In the genomic region with DNA sequence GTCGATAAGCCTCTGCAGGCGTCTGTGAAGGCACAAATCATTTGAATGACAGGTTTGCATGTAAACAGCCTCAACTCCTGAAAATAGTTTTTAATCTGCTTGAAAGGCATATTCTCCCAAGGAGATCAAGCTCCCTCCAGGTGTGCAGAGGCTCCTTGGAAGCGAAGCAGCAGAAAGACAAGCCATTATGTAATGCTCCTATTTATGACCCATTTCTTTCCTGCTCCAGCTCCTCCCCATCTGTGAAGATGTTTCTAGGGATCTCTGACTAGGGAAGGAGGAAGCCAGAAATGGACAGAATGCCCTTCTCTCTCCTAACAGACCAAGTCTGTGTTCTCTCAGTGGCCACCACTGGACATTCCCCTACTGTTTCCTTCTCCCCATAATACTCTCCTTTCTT, we compare ENCODE assay signal across 24 mouse cellular contexts. TPM values are rescaled to one million over a fixed set of nuclear protein-coding genes. Genes with fewer than 3 reads are reported as not detected.
A peak's percentile ranks its signal among the peaks of the same experiment; 100 is the strongest.
DNase-seq lines count a peak whose midpoint lies in the region; ATAC-seq and TF ChIP-seq lines count a peak whose summit lies in the region.
"Had no signal": no experiment of that assay in that cellular context is flagged by ENCODE, and none has a peak within 500 bp of the region (broad histone marks: within the 10 kb centered on the region; RNA-seq: fewer than 3 reads in every experiment).

No protein-coding gene starts in this region.

- no peak overlapping the region for H3K4me3 ChIP-seq in left cerebral cortex, adult 2 months

- 0 out of 2 replicates have a peak overlapping the region, but pooled peaks have one; percentile 24 for H3K27ac ChIP-seq in left cerebral cortex, adult 2 months

- intact Hi-C loops in heart, postnatal 25 days (cut with DNase I), result no loop called here
- intact Hi-C loops in left cerebral cortex, adult 2 months (cut with DNase I), result no loop called here
- intact Hi-C loops in left cerebral cortex, postnatal 36 days (cut with DNase I), result no loop called here

- DNase-seq in frontal cortex, postnatal 10 days (ENCODE audit: low spot score in 2 of 2), result no peak
- peak; percentile 30 for DNase-seq in heart, adult 11 months
- DNase-seq in heart, postnatal 25 days (ENCODE audit: low spot score), result no peak
- DNase-seq in left cerebral cortex, adult 2 months (ENCODE audit: extremely low spot score in 1 of 2, low spot score in 2 of 2), result no peak
- DNase-seq in left cerebral cortex, postnatal 36 days (ENCODE audit: low spot score in 2 of 2), result no peak
- DNase-seq in brain, adult 2 months (ENCODE audit: low read depth, low spot score), result peak; percentile 69
- DNase-seq in kidney, postnatal 10 days, result no peak
- DNase-seq: adrenal gland, adult 2 months; adrenal gland, adult 8-10 months; adrenal gland, postnatal 10 days; adrenal gland, postnatal 14 days; adrenal gland, postnatal 25 days; adrenal gland, postnatal 36 days; B cell, adult 2 months; cerebellum, adult 11 months; cerebellum, adult 11-12 months; cerebellum, adult 18-20 months had no signal

- ATAC-seq in frontal cortex, adult (ENCODE audit: low TSS enrichment), result peak; percentile 74
- ATAC-seq: activated CD4-positive, CD25-positive, alpha-beta regulatory T cell, adult 4 months; CD4-positive, CD25-positive, alpha-beta regulatory T cell, adult 4 months; Patski had no signal

- no peak for TF ChIP-seq CTCF in left cerebral cortex, adult 2 months (IDR thresholded peaks at IDR 0.05)

RNA-seq across cellular contexts. Expression of a gene that starts 38.0 kb away (rescaled TPM):
- total RNA-seq in heart, postnatal 25 days (2021), result under 1 TPM; 0.21 to 0.28 TPM
- 100 to 1,000 TPM; 138 to 146 TPM for total RNA-seq in left cerebral cortex, adult 2 months (2021)
- total RNA-seq in left cerebral cortex, postnatal 36 days (2021), result 100 to 1,000 TPM; 124 to 141 TPM
- total RNA-seq: CH12.LX, ES-E14, MEL had no signal

Comparison
In these comparisons a context has a peak if more than half of its experiments do, and no peak if none do; other contexts are left out.
1. DNase-seq: peak in heart, adult 11 months (single experiment) and brain, adult 2 months (single experiment); none in frontal cortex, postnatal 10 days (0 of 2), heart, postnatal 25 days (single experiment), left cerebral cortex, adult 2 months (0 of 2), left cerebral cortex, postnatal 36 days (0 of 2) and kidney, postnatal 10 days (single experiment).
2. RNA of a gene that starts 38.0 kb away (total RNA-seq): 138 to 146 TPM in left cerebral cortex, adult 2 months and 124 to 141 TPM in left cerebral cortex, postnatal 36 days; 0.21 to 0.28 TPM in heart, postnatal 25 days; every median in the first group is over 10 times any median in the second.